25 mouse cellular contexts compared by ENCODE assay signal in the genomic region with DNA sequence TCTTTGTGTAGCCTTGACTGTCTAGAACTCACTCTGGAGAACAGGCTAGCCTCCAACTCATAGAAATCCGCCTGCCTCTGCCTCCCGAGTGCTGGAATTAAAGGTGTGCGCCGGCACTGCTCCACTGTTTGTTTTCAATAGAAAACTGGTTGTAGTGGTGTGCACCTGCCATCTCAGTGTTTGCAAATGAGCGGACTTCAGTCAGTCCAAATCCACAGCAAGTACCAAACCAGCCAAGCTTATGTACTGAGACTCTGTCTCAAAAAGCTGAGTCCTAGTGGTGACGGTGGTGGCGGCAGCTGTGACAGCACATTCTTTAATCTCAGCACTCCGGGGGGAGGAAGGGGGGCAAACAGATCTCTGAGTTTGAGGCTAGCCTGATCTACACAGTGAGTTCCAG. TPM values are rescaled to one million over a fixed set of nuclear protein-coding genes. Genes with fewer than 3 reads are reported as not detected.
"Had no signal": no experiment of that assay in that cellular context is flagged by ENCODE, and none has a peak within 500 bp of the region (broad histone marks: within the 10 kb centered on the region; RNA-seq: fewer than 3 reads in every experiment).

No protein-coding gene starts in this region.

- H3K4me3 ChIP-seq: gastrocnemius, adult 2 months; heart, embryonic 10.5 days; heart, embryonic 12.5 days; hindbrain, embryonic 10.5 days; hindbrain, embryonic 12.5 days; intestine, embryonic 15.5 days; layer of hippocampus, adult 2 months; left cerebral cortex, adult 2 months; limb, embryonic 10.5 days; limb, embryonic 12.5 days had no signal

- ATAC-seq: hindbrain, embryonic 16.5 days; inflammation-experienced regulatory T-cells, adult 6 months; intestine, embryonic 15.5 days; intestine, postnatal 0 days had no signal

- H3K9me3 ChIP-seq: heart, embryonic 10.5 days; heart, embryonic 12.5 days; hindbrain, embryonic 10.5 days; intestine, embryonic 15.5 days; limb, embryonic 10.5 days; limb, embryonic 12.5 days had no signal

- H3K27ac ChIP-seq: gastrocnemius, adult 2 months; heart, embryonic 10.5 days; hindbrain, embryonic 10.5 days; hindbrain, embryonic 12.5 days; hindbrain, embryonic 14.5 days; intestine, embryonic 15.5 days; layer of hippocampus, adult 2 months; left cerebral cortex, adult 2 months; limb, embryonic 10.5 days; limb, embryonic 12.5 days; liver, embryonic 14.5 days had no signal

- H3K4me2 ChIP-seq: heart, embryonic 12.5 days; hindbrain, embryonic 12.5 days; hindbrain, embryonic 14.5 days; intestine, embryonic 15.5 days; limb, embryonic 12.5 days had no signal

- H3K4me1 ChIP-seq: heart, embryonic 10.5 days; heart, embryonic 12.5 days; hindbrain, embryonic 10.5 days; hindbrain, embryonic 12.5 days; intestine, embryonic 15.5 days; limb, embryonic 10.5 days; limb, embryonic 12.5 days had no signal

- DNase-seq: gastrocnemius, adult 2 months; gastrocnemius, postnatal 10 days; gastrocnemius, postnatal 25 days; heart, adult 18-20 months; heart, postnatal 10 days; heart, postnatal 4 days; kidney, adult 18-20 months; kidney, adult 8-10 months; kidney, postnatal 10 days; kidney, postnatal 25 days; kidney, postnatal 4 days had no signal

- H3K27me3 ChIP-seq: heart, embryonic 12.5 days; hindbrain, embryonic 12.5 days; intestine, embryonic 15.5 days; limb, embryonic 12.5 days had no signal

- H3K9ac ChIP-seq: heart, embryonic 12.5 days; hindbrain, embryonic 12.5 days; hindbrain, embryonic 14.5 days; intestine, embryonic 15.5 days; limb, embryonic 12.5 days; liver, embryonic 14.5 days had no signal

RNA-seq across cellular contexts. Expression of a gene that starts 56.5 kb away (rescaled TPM):
- polyA plus RNA-seq: heart, embryonic 10.5 days; heart, embryonic 12.5 days; inflammation-experienced regulatory T-cells, adult 6 months had no signal
